Mouse (Mus musculus): ENCODE data around the gene Klri1. TPM values are rescaled to one million over a fixed set of nuclear protein-coding genes. Genes with fewer than 3 reads are reported as not detected.
"Not testable (repeated sequence)": the region's sequence is repeated elsewhere in the genome, so short reads cannot be mapped to it uniquely, and the experiment has no call there.

Klri1 gene
- under 1 TPM in 1 of 3 experiments, not detected in 2; 0.73 TPM for polyA plus RNA-seq (2017; shearing (Covaris generic))

GRCm38 (mm10) chr6:129717032-129717431 is at the start of gene Klri1:
TSS of gene Klri1 (minus strand) at chr6:129717132.
- no peak for ATAC-seq

DNA sequence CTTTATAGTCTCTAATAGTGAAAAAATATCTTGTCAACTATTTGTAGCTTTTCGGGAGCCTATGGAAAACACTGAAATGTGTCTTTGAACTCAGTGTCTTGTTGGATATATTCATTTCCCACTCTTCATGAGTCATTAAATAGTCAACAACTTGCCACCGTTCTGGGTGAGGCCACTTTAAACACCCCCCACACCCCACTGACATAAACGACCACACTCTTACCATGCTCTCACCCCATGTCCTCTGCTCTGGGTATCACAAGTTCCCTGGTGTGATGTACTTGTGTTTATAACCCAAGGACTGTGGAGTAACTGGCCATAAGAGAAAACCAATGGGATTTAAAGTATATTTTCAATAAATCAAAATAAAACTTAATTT is 30.7 kb upstream of the Klri1 start:
- ATAC-seq, result no peak

GRCm38 (mm10) chr6:129747016-129747653 is 30.2 kb upstream of the Klri1 start:
- ATAC-seq, result no peak

GRCm38 (mm10) chr6:129746151-129746550 is 29.2 kb upstream of the Klri1 start:
- ATAC-seq, result no peak

DNA sequence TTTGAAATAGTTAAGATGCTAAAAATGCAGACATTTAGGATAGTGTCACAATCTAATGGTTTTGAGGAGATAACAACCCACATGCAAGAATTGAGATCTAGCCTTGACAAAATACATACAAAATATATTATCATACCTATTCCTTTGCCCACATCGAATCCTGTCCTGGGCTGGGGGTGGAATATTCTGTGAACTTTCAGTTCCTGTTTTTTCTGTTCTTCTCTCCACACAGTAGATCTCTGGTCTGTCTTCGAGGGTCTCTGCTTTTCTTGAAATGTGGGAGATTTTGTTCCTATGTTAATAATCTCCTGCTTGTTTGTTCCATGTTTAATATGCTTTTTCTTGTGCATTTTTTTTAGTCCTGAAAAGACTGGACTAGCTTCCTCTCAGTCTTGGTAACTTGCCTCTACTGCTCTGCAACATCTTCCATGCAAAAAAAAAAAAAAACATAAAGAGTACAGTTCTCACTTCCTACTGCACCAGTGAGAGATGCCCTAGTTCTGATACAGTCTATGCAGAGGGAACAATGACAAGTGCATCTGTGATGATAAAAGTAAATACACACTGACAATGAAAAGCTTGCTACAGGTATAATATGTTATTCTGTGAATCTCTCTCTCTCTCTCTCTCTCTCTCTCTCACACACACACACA is 23.3 kb upstream of the Klri1 start, which contains the start of gene Klri2:
Klri2 (minus strand) TSS at position 416 of the 653 bp plus-strand sequence.
- ATAC-seq, result no peak

DNA sequence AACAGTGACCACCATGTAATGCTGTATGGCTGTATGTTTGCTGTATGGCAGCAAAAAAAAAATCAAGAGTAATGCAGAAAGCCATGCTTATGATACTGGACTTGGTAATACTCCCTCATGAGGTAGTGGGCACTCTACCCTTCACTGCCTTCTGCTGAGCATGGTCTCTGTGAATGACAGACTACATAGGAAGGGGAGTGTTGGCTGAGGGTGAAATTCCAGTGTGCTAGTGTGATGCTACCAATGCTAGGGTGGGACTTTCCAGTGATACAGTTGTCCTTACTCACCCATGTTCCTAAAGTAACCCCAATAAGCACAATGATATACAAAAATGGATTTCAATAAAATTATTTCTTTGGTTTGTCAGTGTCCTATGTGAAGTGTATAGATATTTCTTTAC is 19.5 kb upstream of the Klri1 start:
- no peak for ATAC-seq

DNA sequence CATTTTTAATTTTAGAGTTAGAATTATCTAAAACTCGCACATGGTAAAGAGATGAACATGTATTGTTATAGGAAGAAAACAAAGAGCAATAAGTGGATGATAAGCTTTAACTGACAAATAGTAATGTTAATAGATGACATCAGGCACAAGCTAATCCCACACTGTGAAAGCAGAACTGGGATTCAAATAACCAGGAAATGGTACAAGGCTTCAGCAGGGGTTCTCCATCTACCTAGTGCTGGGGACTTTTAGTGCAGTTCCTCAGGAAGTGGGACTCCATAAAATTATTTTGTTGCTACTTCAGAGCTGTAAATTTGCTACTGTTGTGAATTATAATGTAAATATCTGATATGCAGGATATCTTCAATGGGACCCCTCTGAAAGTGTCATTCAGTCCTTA is 10.3 kb upstream of the Klri1 start:
- ATAC-seq, result no peak

DNA sequence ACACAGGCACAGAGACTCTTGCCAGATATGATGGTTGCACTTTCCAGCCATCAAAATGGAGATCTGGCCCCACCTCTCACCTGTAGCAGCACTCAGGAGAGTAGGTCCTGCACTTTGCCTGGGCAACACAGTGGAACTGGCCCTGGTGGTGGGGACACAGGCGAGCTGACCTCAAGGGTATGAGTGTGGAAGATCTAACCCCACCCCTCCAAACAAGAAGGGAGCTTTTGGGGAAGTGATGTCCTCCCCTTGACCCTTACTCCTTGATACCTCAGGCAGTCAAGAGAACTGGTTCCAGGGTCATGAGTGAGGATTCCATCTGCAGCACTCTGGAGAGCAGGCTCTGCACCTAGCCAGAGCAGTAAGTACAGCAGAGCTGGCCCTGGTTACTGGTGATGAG is 4.5 kb upstream of the Klri1 start:
- ATAC-seq, result no peak

- no peak for ATAC-seq
Measured at GRCm38 (mm10) chr6:129720487-129720886, 3.6 kb upstream of the Klri1 start.

- ATAC-seq, result no peak
Measured at GRCm38 (mm10) chr6:129713566-129713965, 3.4 kb downstream of the Klri1 start.

DNA sequence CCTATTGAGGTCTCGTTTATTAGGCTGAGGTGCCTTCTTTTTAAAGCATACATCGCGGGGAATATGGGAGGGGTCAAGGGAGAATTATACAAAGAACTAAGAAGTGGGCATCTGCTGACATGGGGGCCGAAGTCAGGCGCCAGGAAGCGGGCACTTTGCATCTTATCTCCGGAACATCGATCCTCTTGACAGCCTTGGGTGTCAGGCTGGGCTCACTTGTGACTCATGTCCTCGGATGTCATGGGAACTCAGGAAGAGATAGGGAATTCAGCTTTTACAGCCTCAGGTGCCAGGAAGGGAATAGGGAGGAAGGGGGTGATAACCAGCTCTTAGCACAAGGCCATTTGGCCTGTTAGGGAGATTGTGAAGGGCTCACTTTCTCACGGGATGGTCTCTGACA is 25.5 kb downstream of the Klri1 start:
- not testable (repeated sequence) for ATAC-seq

DNA sequence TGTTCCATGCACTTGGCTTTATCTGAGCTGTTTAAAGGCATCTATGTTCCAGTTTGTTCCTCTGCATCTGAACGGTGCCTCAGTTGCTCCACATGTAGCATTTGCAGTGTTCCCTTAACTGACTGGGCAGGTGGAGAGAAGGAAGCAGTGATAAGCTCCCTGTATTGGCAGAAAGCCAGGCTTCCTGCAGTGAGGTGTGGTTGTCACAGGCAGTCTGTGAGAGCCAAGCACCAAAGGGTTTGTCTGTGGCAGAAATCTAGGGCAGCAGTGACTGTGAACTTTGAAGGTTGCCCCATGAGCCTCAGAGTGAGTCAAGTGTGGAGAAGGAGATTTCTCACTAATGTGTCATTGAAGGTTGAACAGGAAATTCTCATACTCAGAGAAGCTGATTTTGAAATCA is 36.6 kb downstream of the Klri1 start:
- no peak for ATAC-seq

GRCm38 (mm10) chr6:129678873-129679272 is 38.1 kb downstream of the Klri1 start, which contains the start of gene Klrc1:
TSS of gene Klrc1 (minus strand) at chr6:129678973.
- no peak for ATAC-seq

- ATAC-seq, result not testable (repeated sequence)
Measured at GRCm38 (mm10) chr6:129661301-129661700, 55.6 kb downstream of the Klri1 start.

- ATAC-seq, result not testable (repeated sequence)
Measured at GRCm38 (mm10) chr6:129660589-129660988, 56.3 kb downstream of the Klri1 start, which contains the start of gene Klrc2. TSS of gene Klrc2 (minus strand) at chr6:129660689.

Other genes starting within 250 kb of the Klri1 start
- gene Olr1, start 210.0 kb downstream of the Klri1 start, polyA plus RNA-seq (2017; shearing (Covaris generic)), result under 1 TPM in 1 of 3 experiments, not detected in 2; 0.25 TPM
- gene Tmem52b, start 204.6 kb downstream of the Klri1 start, polyA plus RNA-seq (2017; shearing (Covaris generic)), result not detected
- gene Gabarapl1, start 184.0 kb downstream of the Klri1 start, polyA plus RNA-seq (2017; shearing (Covaris generic)), result 10 to 100 TPM in 1 of 3 experiments, 1 to 10 TPM in 2; 8.0 to 10.5 (median 8.1) TPM
- under 1 TPM in 1 of 3 experiments, not detected in 2; 0.23 TPM for gene Klre1, start 139.2 kb downstream of the Klri1 start, polyA plus RNA-seq (2017; shearing (Covaris generic))
- 1 to 10 TPM in 1 of 3 experiments, under 1 TPM in 1, not detected in 1; 0.66 to 7.8 TPM for gene Klrd1, start 125.3 kb downstream of the Klri1 start, polyA plus RNA-seq (2017; shearing (Covaris generic))
- 1 to 10 TPM in 1 of 3 experiments, under 1 TPM in 1, not detected in 1; 0.71 to 3.1 TPM for gene Klrk1, start 93.3 kb downstream of the Klri1 start, polyA plus RNA-seq (2017; shearing (Covaris generic))
- gene Klrc3, start 73.8 kb downstream of the Klri1 start, polyA plus RNA-seq (2017; shearing (Covaris generic)), result not detected
- gene Klrc2, start 56.4 kb downstream of the Klri1 start, polyA plus RNA-seq (2017; shearing (Covaris generic)), result under 1 TPM in 1 of 3 experiments, not detected in 2; 0.39 TPM
- gene Klrc1, start 38.2 kb downstream of the Klri1 start, polyA plus RNA-seq (2017; shearing (Covaris generic)), result 1 to 10 TPM in 1 of 3 experiments, not detected in 2; 4.8 TPM
- gene Klri2, start 23.4 kb upstream of the Klri1 start, polyA plus RNA-seq (2017; shearing (Covaris generic)), result not detected
- not detected for gene Gm156, start 67.1 kb upstream of the Klri1 start, polyA plus RNA-seq (2017; shearing (Covaris generic))
- not detected for gene Gm17631, start 145.5 kb upstream of the Klri1 start, polyA plus RNA-seq (2017; shearing (Covaris generic))
- gene Klra17, start 159.5 kb upstream of the Klri1 start, polyA plus RNA-seq (2017; shearing (Covaris generic)), result under 1 TPM in 1 of 3 experiments, not detected in 2; 0.82 TPM
- not detected for gene Klra5, start 200.5 kb upstream of the Klri1 start, polyA plus RNA-seq (2017; shearing (Covaris generic))